8 mouse cellular contexts compared by ENCODE assay signal in genomic region chr2:180041577-180042255, GRCm38 (mm10). TPM values are rescaled to one million over a fixed set of nuclear protein-coding genes. Genes with fewer than 3 reads are reported as not detected.
DNase-seq lines count a peak whose midpoint lies in the region; ATAC-seq and TF ChIP-seq lines count a peak whose summit lies in the region.

No protein-coding gene starts in this region.

- no peak for TF ChIP-seq POLR2A in ES-Bruce4 (IDR thresholded peaks at IDR 0.05; ENCODE audit: insufficient read depth, low read length)

- peaks cover 9% of the 10 kb centered on the region for H3K36me3 ChIP-seq in ES-Bruce4 (ENCODE audit: control insufficient read depth, insufficient read depth, low read length, poor library complexity, severe bottlenecking)
- peaks cover 25% of the 10 kb centered on the region for H3K36me3 ChIP-seq in embryonic facial prominence, embryonic 15.5 days
- H3K36me3 ChIP-seq in hindbrain, embryonic 12.5 days = peaks cover 36% of the 10 kb centered on the region
- peaks cover 18% of the 10 kb centered on the region for H3K36me3 ChIP-seq in stomach, embryonic 14.5 days (ENCODE audit: control insufficient read depth, insufficient read depth, low read length)

- intact Hi-C loops in left cerebral cortex, postnatal 36 days (cut with DNase I) = loop anchor here (1.0 to 5.0 kb wide), 2 partner anchors 16 to 64 kb away; partner anchors contain the start of gene Taf4

- H3K4me1 ChIP-seq in ES-Bruce4 (ENCODE audit: control insufficient read depth, insufficient read depth, low read length) = peaks cover 5% of the 10 kb centered on the region
- peaks cover 40% of the 10 kb centered on the region for H3K4me1 ChIP-seq in embryonic facial prominence, embryonic 15.5 days
- peaks cover 37% of the 10 kb centered on the region for H3K4me1 ChIP-seq in hindbrain, embryonic 12.5 days
- H3K4me1 ChIP-seq in stomach, embryonic 14.5 days (ENCODE audit: control insufficient read depth, insufficient read depth, low read length) = peaks cover 22% of the 10 kb centered on the region

- peak overlapping the region; percentile 66 for H3K4me2 ChIP-seq in embryonic facial prominence, embryonic 15.5 days (replicated peaks)
- peak overlapping the region; percentile 73 for H3K4me2 ChIP-seq in hindbrain, embryonic 12.5 days (replicated peaks)
- peak overlapping the region; percentile 69 for H3K4me2 ChIP-seq in stomach, embryonic 14.5 days (replicated peaks; ENCODE audit: low read depth, low read length)

- WGBS in embryonic facial prominence, embryonic 15.5 days = under 1% methylated on average over 66 of the region's 66 CpGs
- WGBS in hindbrain, embryonic 12.5 days = under 1% methylated on average over 64 of the region's 66 CpGs
- WGBS in stomach, embryonic 14.5 days = under 1% methylated on average over 52 of the region's 66 CpGs

- no peaks in the 10 kb centered on the region for H3K27me3 ChIP-seq in ES-Bruce4 (ENCODE audit: control insufficient read depth, insufficient read depth, low read length, poor library complexity, severe bottlenecking)
- no peaks in the 10 kb centered on the region for H3K27me3 ChIP-seq in embryonic facial prominence, embryonic 15.5 days
- no peaks in the 10 kb centered on the region for H3K27me3 ChIP-seq in hindbrain, embryonic 12.5 days
- no peaks in the 10 kb centered on the region for H3K27me3 ChIP-seq in stomach, embryonic 14.5 days (ENCODE audit: control insufficient read depth, insufficient read depth, low read length)

- peak; percentile 39; the same call in 1 of the 2 replicates for ATAC-seq in embryonic facial prominence, embryonic 15.5 days (ENCODE audit: insufficient number of reproducible peaks, low FRiP score, low TSS enrichment, low read depth)
- peak; percentile 73 for ATAC-seq in hindbrain, embryonic 12.5 days (ENCODE audit: low FRiP score)
- 0 out of 2 replicates have a peak, but pooled peaks have one; percentile 7 for ATAC-seq in megakaryocyte progenitor cell, adult 5-6 weeks (replicated peaks; ENCODE audit: poor library complexity)
- ATAC-seq in stomach, embryonic 14.5 days (ENCODE audit: insufficient number of reproducible peaks, insufficient read depth, low FRiP score, low read depth) = peak; percentile 48

- H3K27ac ChIP-seq in ES-Bruce4 (ENCODE audit: insufficient read depth, low read length) = peak overlapping the region; percentile 46; the same call in 1 of the 2 replicates
- peak overlapping the region; percentile 91 for H3K27ac ChIP-seq in embryonic facial prominence, embryonic 15.5 days (replicated peaks)
- H3K27ac ChIP-seq in hindbrain, embryonic 12.5 days = peak overlapping the region; percentile 98
- peak overlapping the region; percentile 89 for H3K27ac ChIP-seq in stomach, embryonic 14.5 days (ENCODE audit: low read length)

- peak overlapping the region; percentile 82 for H3K4me3 ChIP-seq in ES-Bruce4 (ENCODE audit: low read depth, low read length)
- H3K4me3 ChIP-seq in embryonic facial prominence, embryonic 15.5 days (replicated peaks) = peak overlapping the region; percentile 99
- peak overlapping the region; percentile 89 for H3K4me3 ChIP-seq in hindbrain, embryonic 12.5 days
- H3K4me3 ChIP-seq in stomach, embryonic 14.5 days (ENCODE audit: low read depth, low read length) = peak overlapping the region; percentile 99

- peak overlapping the region; percentile 92 for H3K9ac ChIP-seq in ES-Bruce4 (ENCODE audit: low read depth, poor library complexity, severe bottlenecking)
- peak overlapping the region; percentile 78 for H3K9ac ChIP-seq in embryonic facial prominence, embryonic 15.5 days
- H3K9ac ChIP-seq in hindbrain, embryonic 12.5 days = peak overlapping the region; percentile 94
- H3K9ac ChIP-seq in stomach, embryonic 14.5 days (replicated peaks; ENCODE audit: low read depth, low read length) = peak overlapping the region; percentile 84

- no peak for TF ChIP-seq EP300 in ES-Bruce4 (IDR thresholded peaks at IDR 0.05; ENCODE audit: insufficient read depth, low read depth, low read length)

- TF ChIP-seq CTCF in ES-Bruce4 (IDR thresholded peaks at IDR 0.05; ENCODE audit: low read depth, low read length) = no peak

- peak; percentile 41 for DNase-seq in adrenal gland, postnatal 25 days
- no peak for DNase-seq in adrenal gland, adult 2 months
- peak; percentile 51 to 68 for DNase-seq in left cerebral cortex, postnatal 36 days (ENCODE audit: low spot score in 2 of 2)

- no peaks in the 10 kb centered on the region for H3K9me3 ChIP-seq in ES-Bruce4 (replicated peaks; ENCODE audit: control insufficient read depth, insufficient read depth, low read length, poor library complexity, severe bottlenecking)
- no peaks in the 10 kb centered on the region for H3K9me3 ChIP-seq in embryonic facial prominence, embryonic 15.5 days (replicated peaks)
- no peaks in the 10 kb centered on the region for H3K9me3 ChIP-seq in hindbrain, embryonic 12.5 days (replicated peaks)
- no peaks in the 10 kb centered on the region for H3K9me3 ChIP-seq in stomach, embryonic 14.5 days (ENCODE audit: control insufficient read depth, low read depth, low read length)

RNA-seq across cellular contexts. Expression of gene Psma7, which starts 0.5 kb away (rescaled TPM):
- total RNA-seq in adrenal gland, postnatal 25 days (2021) = 240 and 254 TPM in 2 replicates
- total RNA-seq in adrenal gland, adult 2 months (2021) = 100 to 1,000 TPM; 212 to 248 TPM
- 91.7 and 121 TPM in 2 replicates for polyA plus RNA-seq in adrenal gland, adult 2 months (2012; rRNA removed)
- polyA plus RNA-seq in ES-Bruce4 (2011; ENCODE audit: insufficient read depth, insufficient read length, low read depth, missing spikeins) = 257 and 264 TPM in 2 replicates
- 472 and 518 TPM in 2 replicates for polyA plus RNA-seq in embryonic facial prominence, embryonic 15.5 days (2015; fragmentation: Nextera tagmentation; extraction: Ambion mirVana)
- polyA plus RNA-seq in hindbrain, embryonic 12.5 days (2016; fragmentation: Nextera tagmentation; extraction: Ambion mirVana) = 630 and 656 TPM in 2 replicates
- 100 to 1,000 TPM; 163 to 172 TPM for total RNA-seq in left cerebral cortex, postnatal 36 days (2021)
- 355 and 392 TPM in 2 replicates for total RNA-seq in megakaryocyte progenitor cell, adult 5-6 weeks (2015)
- total RNA-seq in megakaryocyte progenitor cell, adult 5-6 weeks (2017) = 426 and 445 TPM in 2 replicates
- 480 and 596 TPM in 2 replicates for polyA plus RNA-seq in stomach, embryonic 14.5 days (2014; fragmentation: Nextera tagmentation; extraction: Ambion mirVana)

RNA-seq across cellular contexts. Expression of gene Ss18l1, which starts 0.6 kb away (rescaled TPM):
- 10.9 and 13.6 TPM in 2 replicates for total RNA-seq in adrenal gland, postnatal 25 days (2021)
- 10 to 100 TPM in 1 of 2 experiments, 1 to 10 TPM in 1; 6.7 to 11.8 TPM for total RNA-seq in adrenal gland, adult 2 months (2021)
- polyA plus RNA-seq in adrenal gland, adult 2 months (2012; rRNA removed) = 14.2 and 18.1 TPM in 2 replicates
- 5.1 TPM in 2 replicates for polyA plus RNA-seq in ES-Bruce4 (2011; ENCODE audit: insufficient read depth, insufficient read length, low read depth, missing spikeins)
- polyA plus RNA-seq in embryonic facial prominence, embryonic 15.5 days (2015; fragmentation: Nextera tagmentation; extraction: Ambion mirVana) = 5.2 and 6.1 TPM in 2 replicates
- 32.9 and 37.7 TPM in 2 replicates for polyA plus RNA-seq in hindbrain, embryonic 12.5 days (2016; fragmentation: Nextera tagmentation; extraction: Ambion mirVana)
- 10 to 100 TPM; 36.1 to 39.1 TPM for total RNA-seq in left cerebral cortex, postnatal 36 days (2021)
- 1.1 and 2.1 TPM in 2 replicates for total RNA-seq in megakaryocyte progenitor cell, adult 5-6 weeks (2015)
- total RNA-seq in megakaryocyte progenitor cell, adult 5-6 weeks (2017) = 2.5 and 2.6 TPM in 2 replicates
- 4.6 and 6.1 TPM in 2 replicates for polyA plus RNA-seq in stomach, embryonic 14.5 days (2014; fragmentation: Nextera tagmentation; extraction: Ambion mirVana)

RNA-seq across cellular contexts. Expression of gene Lsm14b, which starts 16.9 kb away (rescaled TPM):
- total RNA-seq in adrenal gland, postnatal 25 days (2021) = 45.1 and 47.4 TPM in 2 replicates
- total RNA-seq in adrenal gland, adult 2 months (2021) = 10 to 100 TPM; 38.6 to 47.0 TPM
- polyA plus RNA-seq in adrenal gland, adult 2 months (2012; rRNA removed) = 26.2 and 27.3 TPM in 2 replicates
- polyA plus RNA-seq in ES-Bruce4 (2011; ENCODE audit: insufficient read depth, insufficient read length, low read depth, missing spikeins) = 55.6 and 59.8 TPM in 2 replicates
- 8.9 and 9.1 TPM in 2 replicates for polyA plus RNA-seq in embryonic facial prominence, embryonic 15.5 days (2015; fragmentation: Nextera tagmentation; extraction: Ambion mirVana)
- 14.1 and 16.7 TPM in 2 replicates for polyA plus RNA-seq in hindbrain, embryonic 12.5 days (2016; fragmentation: Nextera tagmentation; extraction: Ambion mirVana)
- total RNA-seq in left cerebral cortex, postnatal 36 days (2021) = 100 to 1,000 TPM; 107 to 114 TPM
- total RNA-seq in megakaryocyte progenitor cell, adult 5-6 weeks (2015) = 8.3 and 9.7 TPM in 2 replicates
- 23.5 and 23.9 TPM in 2 replicates for total RNA-seq in megakaryocyte progenitor cell, adult 5-6 weeks (2017)
- 6.9 and 7.6 TPM in 2 replicates for polyA plus RNA-seq in stomach, embryonic 14.5 days (2014; fragmentation: Nextera tagmentation; extraction: Ambion mirVana)

RNA-seq across cellular contexts. Expression of gene Mtg2, which starts 28.7 kb away (rescaled TPM):
- total RNA-seq in adrenal gland, postnatal 25 days (2021) = 21.4 and 23.1 TPM in 2 replicates
- 10 to 100 TPM; 13.5 to 22.2 TPM for total RNA-seq in adrenal gland, adult 2 months (2021)
- polyA plus RNA-seq in adrenal gland, adult 2 months (2012; rRNA removed) = 12.4 and 13.1 TPM in 2 replicates
- polyA plus RNA-seq in ES-Bruce4 (2011; ENCODE audit: insufficient read depth, insufficient read length, low read depth, missing spikeins) = 12.4 and 14.7 TPM in 2 replicates
- polyA plus RNA-seq in embryonic facial prominence, embryonic 15.5 days (2015; fragmentation: Nextera tagmentation; extraction: Ambion mirVana) = 24.3 and 25.6 TPM in 2 replicates
- polyA plus RNA-seq in hindbrain, embryonic 12.5 days (2016; fragmentation: Nextera tagmentation; extraction: Ambion mirVana) = 30.0 and 31.4 TPM in 2 replicates
- 10 to 100 TPM; 12.6 to 19.1 TPM for total RNA-seq in left cerebral cortex, postnatal 36 days (2021)
- 6.4 and 9.3 TPM in 2 replicates for total RNA-seq in megakaryocyte progenitor cell, adult 5-6 weeks (2015)
- 12.2 and 14.0 TPM in 2 replicates for total RNA-seq in megakaryocyte progenitor cell, adult 5-6 weeks (2017)
- 25.2 and 27.8 TPM in 2 replicates for polyA plus RNA-seq in stomach, embryonic 14.5 days (2014; fragmentation: Nextera tagmentation; extraction: Ambion mirVana)

Comparison
In these comparisons a context has a peak if more than half of its experiments do, and no peak if none do; other contexts are left out.
1. H3K27ac ChIP-seq: peak in every context shown above with its lines; median percentile 98 in hindbrain, embryonic 12.5 days; 91 in embryonic facial prominence, embryonic 15.5 days; 89 in stomach, embryonic 14.5 days; 46 in ES-Bruce4.
2. ATAC-seq: peak in every context shown above with its lines; median percentile 73 in hindbrain, embryonic 12.5 days; 48 in stomach, embryonic 14.5 days; 39 in embryonic facial prominence, embryonic 15.5 days; 7 in megakaryocyte progenitor cell, adult 5-6 weeks.